Mouse (Mus musculus) stomach, postnatal 0 days (tissue): ENCODE data around the gene Wdr25. TPM values are rescaled to one million over a fixed set of nuclear protein-coding genes. Genes with fewer than 3 reads are reported as not detected.

Experiments used
- ATAC-seq: fragments of 200-750 bp; cut with Nextera tagmentation; 2 replicates; pipeline ENCODE4 v1.8.0; 2017; ENCODE audit not compliant: low FRiP score, low TSS enrichment
- DNase-seq: peaks from one replicate; pipeline ENCODE4 v3.0.0-alpha.2; 2016; ENCODE audit warnings: low spot score
- H3K27ac ChIP-seq: fragments of 300-500 bp; sonication (generic); replicated peaks from 2 replicates; pipeline ENCODE4 v1.5.1; 2014; ENCODE audit warnings: mild to moderate bottlenecking, control low read depth
- H3K27me3 ChIP-seq: fragments of 300-500 bp; sonication (generic); 2 replicates; pipeline ENCODE4 v1.6.1; 2014; ENCODE audit warnings: low read length; ENCODE audit not compliant: control insufficient read depth, insufficient read depth
- H3K36me3 ChIP-seq: fragments of 300-500 bp; sonication (generic); 2 replicates; pipeline ENCODE4 v1.6.1; 2014; ENCODE audit warnings: low read length, mixed read lengths; ENCODE audit not compliant: control insufficient read depth, insufficient read depth
- H3K4me1 ChIP-seq: fragments of 300-500 bp; sonication (generic); replicated peaks from 2 replicates; pipeline ENCODE4 v1.6.1; 2014; ENCODE audit warnings: antibody characterized with exemption; ENCODE audit not compliant: control insufficient read depth, insufficient read depth
- H3K4me2 ChIP-seq: fragments of 300-500 bp; sonication (generic); replicated peaks from 2 replicates; pipeline ENCODE4 v1.6.1; 2014; ENCODE audit warnings: low read depth, mild to moderate bottlenecking, control low read depth, moderate library complexity
- H3K4me3 ChIP-seq: fragments of 300-500 bp; sonication (generic); 2 replicates; pipeline ENCODE4 v1.5.1; 2014; ENCODE audit warnings: low read depth, low read length, control low read depth
- H3K9ac ChIP-seq: fragments of 300-500 bp; sonication (generic); 2 replicates; pipeline ENCODE4 v1.6.1; 2014; ENCODE audit warnings: mild to moderate bottlenecking, low read length, control low read depth, mixed read lengths
- H3K9me3 ChIP-seq: fragments of 300-500 bp; sonication (generic); 2 replicates; pipeline ENCODE4 v1.6.1; 2016; ENCODE audit warnings: low read length; ENCODE audit not compliant: control insufficient read depth
- CTCF ChIP-seq: IDR thresholded peaks from 2 replicates; pipeline ENCODE4 v1.5.1; 2016; ENCODE audit warnings: antibody characterized with exemption, low read depth, mild to moderate bottlenecking, moderate library complexity
- EP300 ChIP-seq: optimal IDR thresholded peaks from 2 replicates; pipeline ENCODE3; 2016; ENCODE audit warnings: antibody characterized with exemption
- WGBS: fragments of 180-500 bp; shearing (Covaris S2); extraction: QIAGEN DNeasy Blood & Tissue Kit; methylation state at CpG from one replicate; pipeline ENCODE4 v1.1.7; 2014; 5-methylcytosine and 5-hydroxymethylcytosine counted together
- polyA plus RNA-seq: library from polyadenylated mRNA; unstranded; fragments of >200 nt; fragmentation: Nextera tagmentation; extraction: Ambion mirVana; gene quantifications from 2 replicates; pipeline ENCODE4 v1.2.1, GENCODE M21; 2015

The Wdr25 gene
- polyA plus RNA-seq, 1 experiment from 2014 or later: 3.9 TPM

- ATAC-seq (peak; percentile 27; the same call in 1 of the 2 replicates), DNase-seq (no peak)
- no peak overlapping the region for H3K27ac ChIP-seq
- H3K4me1 ChIP-seq: no peaks in the 10 kb centered on the region; the same call in 1 of the 2 replicates
- WGBS: 63% methylated on average over 8 of the region's 8 CpGs
- H3K9ac ChIP-seq: no peak overlapping the region
- TF ChIP-seq CTCF: no peak
- TF ChIP-seq EP300: no peak
- no peaks in the 10 kb centered on the region for H3K9me3 ChIP-seq
- H3K4me3 ChIP-seq: no peak overlapping the region
- no peaks in the 10 kb centered on the region for H3K36me3 ChIP-seq
- H3K27me3 ChIP-seq: no peaks in the 10 kb centered on the region
- H3K4me2 ChIP-seq: no peak overlapping the region
Observed at GRCm38 (mm10) chr12:108984471-108984870, 91.0 kb downstream of the Wdr25 start.

GRCm38 (mm10) chr12:108985025-108985424, 91.6 kb downstream of the Wdr25 start:
- Histone ChIP-seq H3K36me3 (no peaks in the 10 kb centered on the region), H3K4me2 (no peak overlapping the region), H3K27ac (no peak overlapping the region), H3K27me3 (no peaks in the 10 kb centered on the region), H3K4me3 (no peak overlapping the region), H3K9ac (no peak overlapping the region), H3K9me3 (no peaks in the 10 kb centered on the region), H3K4me1 (no peaks in the 10 kb centered on the region; the same call in 1 of the 2 replicates)
- peak; percentile 28; the same call in 1 of the 2 replicates for ATAC-seq
- DNase-seq: no peak
- TF ChIP-seq EP300: no peak
- no peak for TF ChIP-seq CTCF
- WGBS: 78% methylated on average over 6 of the region's 6 CpGs

- Histone ChIP-seq H3K4me3 (no peak overlapping the region), H3K36me3 (no peaks in the 10 kb centered on the region), H3K9ac (no peak overlapping the region), H3K27me3 (no peaks in the 10 kb centered on the region), H3K27ac (no peak overlapping the region), H3K4me1 (no peaks in the 10 kb centered on the region; the same call in 1 of the 2 replicates), H3K9me3 (no peaks in the 10 kb centered on the region), H3K4me2 (no peak overlapping the region)
- ATAC-seq: no peak
- DNase-seq: no peak
- no peak for TF ChIP-seq CTCF
- no peak for TF ChIP-seq EP300
- WGBS: 93% methylated on average over 9 of the region's 9 CpGs
Observed at GRCm38 (mm10) chr12:108987448-108987847, 94.0 kb downstream of the Wdr25 start.

- Histone ChIP-seq H3K36me3 (no peaks in the 10 kb centered on the region), H3K27me3 (no peaks in the 10 kb centered on the region)
Observed at GRCm38 (mm10) chr12:108990425-108990824, 97.0 kb downstream of the Wdr25 start.

GRCm38 (mm10) chr12:108993046-108993445, 99.6 kb downstream of the Wdr25 start:
- ATAC-seq (no peak), DNase-seq (no peak)
- Histone ChIP-seq H3K27me3 (no peaks in the 10 kb centered on the region), H3K9ac (no peak overlapping the region), H3K4me3 (no peak overlapping the region), H3K27ac (no peak overlapping the region), H3K9me3 (no peaks in the 10 kb centered on the region), H3K4me1 (no peaks in the 10 kb centered on the region), H3K36me3 (no peaks in the 10 kb centered on the region), H3K4me2 (no peak overlapping the region)
- WGBS: 58% methylated on average over 2 of the region's 2 CpGs
- no peak for TF ChIP-seq EP300
- no peak for TF ChIP-seq CTCF

More at GRCm38 (mm10) chr12:108990425-108990824, 97.0 kb downstream of the Wdr25 start:
- no peaks in the 10 kb centered on the region for H3K4me1 ChIP-seq
- no peak overlapping the region for H3K27ac ChIP-seq
- ATAC-seq (peak; percentile 47; the same call in 1 of the 2 replicates), DNase-seq (no peak)
- 40% methylated on average over 9 of the region's 9 CpGs for WGBS
- no peak overlapping the region for H3K9ac ChIP-seq
- TF ChIP-seq EP300: no peak
- TF ChIP-seq CTCF: no peak
- H3K9me3 ChIP-seq: no peaks in the 10 kb centered on the region
- H3K4me3 ChIP-seq: no peak overlapping the region
- H3K4me2 ChIP-seq: no peak overlapping the region

- no peak for TF ChIP-seq EP300
- TF ChIP-seq CTCF: peak; percentile 45
- ATAC-seq: peak; percentile 58; the same call in 1 of the 2 replicates
- Histone ChIP-seq H3K36me3 (no peaks in the 10 kb centered on the region), H3K4me3 (no peak overlapping the region), H3K27ac (no peak overlapping the region), H3K9me3 (no peaks in the 10 kb centered on the region), H3K4me2 (peak overlapping the region; percentile 32; the same call in 1 of the 2 replicates), H3K27me3 (no peaks in the 10 kb centered on the region), H3K4me1 (no peaks in the 10 kb centered on the region), H3K9ac (no peak overlapping the region)
- WGBS: 4% methylated on average over 19 of the region's 19 CpGs
- peak; percentile 85 for DNase-seq
Observed at GRCm38 (mm10) chr12:108994436-108995031, 101.1 kb downstream of the Wdr25 start.
